Mouse (Mus musculus): ENCODE measurements at regions not wholly inside any gene's neighbourhood (a gene's known extent, or its start where the extent isn't known, plus 50 kb on each side); places are given as distances from the start of the nearest gene placed in this dataset.

DNA sequence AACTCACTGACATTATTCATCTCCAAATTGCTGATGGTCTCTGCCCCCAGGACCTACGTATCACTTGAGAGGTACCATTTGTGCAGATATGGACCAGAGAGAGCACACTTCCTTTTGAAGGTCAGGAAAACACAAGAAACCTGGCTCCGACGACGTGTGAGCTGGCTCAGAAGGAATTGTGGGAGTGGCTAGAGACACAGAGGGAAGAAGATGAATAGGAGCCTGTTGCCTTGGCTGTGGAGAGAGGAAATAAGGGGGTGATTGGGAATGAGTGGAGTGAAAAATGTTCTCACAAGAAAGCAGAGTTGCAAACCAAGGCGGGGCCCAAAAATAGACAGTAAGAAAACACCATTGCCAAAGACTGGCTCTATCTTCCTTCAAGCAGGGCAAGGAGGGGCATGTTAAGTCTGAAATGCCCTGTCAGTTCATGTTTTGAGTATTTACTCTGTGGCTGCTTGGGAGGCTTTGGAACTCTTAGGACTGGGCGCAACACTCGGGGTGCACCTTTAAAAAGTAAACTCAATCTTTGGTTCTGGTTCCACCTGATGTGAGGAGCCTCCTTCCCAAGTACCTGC, 111.6 kb upstream of the Mylip start:
- no peak for DNase-seq (ENCODE audit: low spot score)

GRCm38 (mm10) chr13:45281106-45281505, 108.4 kb upstream of the Mylip start:
- no peak for DNase-seq (ENCODE audit: low spot score)

DNA sequence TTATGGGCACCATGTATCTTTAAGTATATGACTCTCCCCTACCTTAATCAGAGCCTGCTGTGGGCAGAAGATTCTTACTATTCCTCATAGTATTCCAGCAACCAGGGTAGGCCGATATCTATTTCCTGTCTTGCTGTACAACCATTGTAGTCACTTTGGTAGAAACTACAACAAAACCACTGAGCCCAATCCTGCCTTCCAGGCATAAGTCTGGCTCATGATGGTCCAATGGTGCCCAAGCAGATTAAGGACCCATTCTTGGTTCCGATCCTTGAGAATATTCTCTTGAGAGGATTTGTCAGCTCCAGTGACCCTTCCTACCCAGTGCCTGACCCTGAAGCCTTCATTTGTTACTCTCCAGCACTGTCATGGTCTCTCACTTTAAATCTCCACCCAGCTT, 102.9 kb upstream of the Mylip start:
- DNase-seq (ENCODE audit: low spot score): no peak

DNA sequence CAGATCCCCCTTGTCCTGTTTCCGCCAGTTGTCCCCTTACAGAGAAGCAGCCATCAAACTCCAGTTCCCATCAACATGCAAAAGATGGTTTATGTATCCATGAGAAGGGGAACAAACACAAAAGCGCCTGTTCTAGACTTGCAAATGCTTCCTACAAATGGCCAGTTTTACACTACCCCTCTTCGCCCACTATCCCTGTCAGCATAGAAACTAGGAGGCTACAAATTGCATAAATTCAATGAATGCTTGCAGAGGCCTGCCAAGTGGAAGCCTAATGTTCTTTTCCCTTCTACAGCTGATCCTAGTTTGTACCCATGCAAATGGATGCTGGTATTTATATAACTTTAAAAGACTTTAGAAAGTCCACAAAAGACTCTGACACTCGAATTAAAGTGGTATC, 102.3 kb upstream of the Mylip start:
- DNase-seq (ENCODE audit: low spot score): no peak

GRCm38 (mm10) chr13:45289976-45290375, 99.6 kb upstream of the Mylip start:
- DNase-seq (ENCODE audit: low spot score): no peak

GRCm38 (mm10) chr13:45294691-45295090, 94.9 kb upstream of the Mylip start:
- no peak for DNase-seq (ENCODE audit: low spot score)

DNA sequence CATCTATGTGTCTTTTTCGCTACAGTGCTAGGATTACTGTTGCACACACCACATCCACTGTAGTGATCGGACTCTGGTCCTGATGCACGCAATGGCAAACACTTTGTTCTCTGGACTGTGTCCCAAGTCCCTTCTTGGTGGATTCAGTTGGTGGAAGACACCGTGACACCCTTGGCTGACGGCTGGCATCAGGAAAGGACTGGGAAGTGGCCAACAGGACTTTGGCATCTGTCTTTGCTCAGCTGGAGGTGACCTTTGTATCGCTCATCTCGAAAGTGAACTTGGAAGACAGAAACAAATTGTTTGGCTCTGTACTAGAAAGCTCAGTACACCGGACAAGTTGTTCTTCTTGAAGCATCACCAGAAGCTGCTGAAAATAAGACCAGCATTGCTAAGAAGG, 88.9 kb upstream of the Mylip start:
- no peak for DNase-seq (ENCODE audit: low spot score)

- no peak for DNase-seq (ENCODE audit: low spot score)
Observed at GRCm38 (mm10) chr13:45301191-45301905, 88.2 kb upstream of the Mylip start.

- DNase-seq (ENCODE audit: low spot score): no peak
Observed at GRCm38 (mm10) chr13:45302796-45303195, 86.7 kb upstream of the Mylip start.

DNA sequence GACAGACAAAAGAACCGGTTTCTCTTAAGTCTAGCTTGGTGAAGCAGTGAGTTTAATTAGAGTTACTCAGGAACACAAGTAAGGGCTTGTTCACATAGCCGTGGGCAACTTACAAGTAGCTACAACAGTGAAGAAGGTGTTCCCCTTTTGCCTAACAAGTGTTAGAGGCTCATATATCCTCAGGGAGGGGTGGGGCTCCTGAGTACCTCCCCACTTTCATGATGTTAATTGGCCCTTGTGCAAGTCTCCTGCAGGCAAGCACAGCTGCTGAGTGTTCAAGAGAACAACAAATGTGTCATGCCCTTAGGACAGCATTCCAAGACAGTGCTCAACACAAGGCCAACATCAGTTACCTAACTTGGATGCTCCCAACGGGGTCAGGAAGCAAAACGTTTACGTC, 83.4 kb upstream of the Mylip start:
- no peak for DNase-seq (ENCODE audit: low spot score)

- no peak for DNase-seq (ENCODE audit: low spot score)
Observed at GRCm38 (mm10) chr13:45307226-45307625, 82.3 kb upstream of the Mylip start.

GRCm38 (mm10) chr13:45319646-45320045, 69.9 kb upstream of the Mylip start:
- no peak for DNase-seq (ENCODE audit: low spot score)

GRCm38 (mm10) chr13:45325736-45326293, 63.7 kb upstream of the Mylip start:
- no peak for DNase-seq (ENCODE audit: low spot score)

- DNase-seq (ENCODE audit: low spot score): no peak
Observed at GRCm38 (mm10) chr13:45326751-45327150, 62.8 kb upstream of the Mylip start.

DNA sequence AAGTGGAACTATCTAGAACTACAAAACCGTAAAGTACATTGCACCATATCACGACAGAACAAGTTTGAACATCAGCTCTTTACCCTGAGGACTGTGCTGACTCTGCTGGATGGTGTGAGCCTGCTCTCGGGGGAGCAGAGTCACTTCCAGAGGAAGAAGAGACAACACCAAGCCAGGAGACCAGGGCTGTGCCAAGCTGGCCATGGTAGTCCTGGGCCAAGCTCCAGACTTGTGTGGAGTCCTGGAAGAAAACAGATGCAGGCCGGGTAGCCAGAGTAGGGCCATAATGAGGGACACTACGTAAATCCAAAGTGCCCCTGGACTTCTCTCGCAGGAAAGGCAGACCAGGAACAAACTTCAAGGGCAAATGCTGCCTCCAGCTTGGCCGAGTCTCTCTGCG, 59.0 kb upstream of the Mylip start:
- no peak for DNase-seq (ENCODE audit: low spot score)

DNA sequence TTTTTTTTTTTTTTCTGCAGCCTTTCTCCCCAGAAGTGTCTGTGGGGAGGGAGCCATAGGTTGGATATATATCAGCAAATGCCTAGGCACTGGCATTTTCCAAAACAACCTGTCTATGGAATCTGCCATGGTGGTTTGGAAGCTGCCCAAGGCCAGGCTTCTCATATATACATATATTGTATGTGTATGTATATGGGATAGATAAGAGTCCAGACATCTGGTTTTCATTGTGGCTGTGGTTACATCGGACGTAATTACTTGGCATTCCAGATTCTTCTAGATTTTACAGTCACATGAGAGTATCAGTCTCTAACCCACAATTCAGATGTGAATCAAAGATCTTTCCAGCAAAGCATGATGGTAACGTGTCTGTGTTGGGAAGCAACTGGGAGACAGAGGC, 57.5 kb upstream of the Mylip start:
- no peak for DNase-seq (ENCODE audit: low spot score)

DNA sequence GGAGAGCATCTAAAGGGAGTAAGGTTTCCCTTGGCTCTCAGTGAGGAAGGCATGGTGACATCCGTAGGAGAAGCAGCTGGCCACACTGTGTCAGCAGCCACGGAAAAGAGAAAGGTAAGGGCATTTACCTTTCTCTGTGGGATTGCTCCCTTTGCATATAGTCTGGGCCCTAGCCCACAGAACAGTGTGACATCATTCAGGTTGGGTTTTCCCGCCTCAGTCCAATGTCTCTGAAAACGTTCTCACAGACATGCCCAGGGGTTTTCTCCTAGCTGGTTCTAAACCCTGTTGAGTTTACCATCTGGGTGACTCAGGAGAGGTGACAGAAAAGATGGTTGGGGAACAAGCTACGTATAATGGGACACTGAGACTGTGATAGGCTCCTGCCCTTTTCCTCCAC, 55.9 kb upstream of the Mylip start:
- DNase-seq (ENCODE audit: low spot score): no peak
